Mouse (Mus musculus): ENCODE measurements around the gene Rnf103.
"Not testable (repeated sequence)": the region's sequence is repeated elsewhere in the genome, so short reads cannot be mapped to it uniquely, and the experiment has no call there.

Gene Rnf103

GRCm38 (mm10) chr6:71493675-71494340 lies at the start of gene Rnf103:
TSS of gene Rnf103 (plus strand) at chr6:71493894.
- peak; percentile 89 for DNase-seq

- DNase-seq: no peak
These were observed 48.9 kb upstream of the Rnf103 start for GRCm38 (mm10) chr6:71444756-71445155.

- DNase-seq: no peak
These were observed 48.1 kb upstream of the Rnf103 start for GRCm38 (mm10) chr6:71445560-71445959.

- no peak for DNase-seq
These were observed 40.9 kb upstream of the Rnf103 start for GRCm38 (mm10) chr6:71452792-71453191.

- DNase-seq: not testable (repeated sequence)
These were observed 39.5 kb upstream of the Rnf103 start for GRCm38 (mm10) chr6:71453983-71454739.

GRCm38 (mm10) chr6:71457956-71458608 lies 35.6 kb upstream of the Rnf103 start:
- no peak for DNase-seq

- DNase-seq: no peak
These were observed 28.5 kb upstream of the Rnf103 start for GRCm38 (mm10) chr6:71465146-71465545.

- DNase-seq: no peak
These were observed 25.9 kb upstream of the Rnf103 start for GRCm38 (mm10) chr6:71467766-71468165.

GRCm38 (mm10) chr6:71469291-71469690 lies 24.4 kb upstream of the Rnf103 start:
- no peak for DNase-seq

- DNase-seq: no peak
These were observed 21.7 kb upstream of the Rnf103 start for GRCm38 (mm10) chr6:71471830-71472520.

- DNase-seq: no peak
These were observed 20.9 kb upstream of the Rnf103 start for GRCm38 (mm10) chr6:71472786-71473185.

GRCm38 (mm10) chr6:71475604-71476003 lies 18.1 kb upstream of the Rnf103 start:
- DNase-seq: no peak

- DNase-seq: no peak
These were observed 16.9 kb upstream of the Rnf103 start for GRCm38 (mm10) chr6:71476783-71477182.

- DNase-seq: not testable (repeated sequence)
These were observed 14.7 kb upstream of the Rnf103 start for GRCm38 (mm10) chr6:71478816-71479568.

- DNase-seq: not testable (repeated sequence)
These were observed 14.1 kb upstream of the Rnf103 start for GRCm38 (mm10) chr6:71479588-71479987.

GRCm38 (mm10) chr6:71480136-71480535 lies 13.6 kb upstream of the Rnf103 start:
- DNase-seq: no peak

- DNase-seq: no peak
These were observed 12.6 kb upstream of the Rnf103 start for GRCm38 (mm10) chr6:71481136-71481535.

- no peak for DNase-seq
These were observed 8.4 kb upstream of the Rnf103 start for GRCm38 (mm10) chr6:71485246-71485645.

GRCm38 (mm10) chr6:71486226-71486625 lies 7.5 kb upstream of the Rnf103 start:
- no peak for DNase-seq

GRCm38 (mm10) chr6:71486867-71487266 lies 6.8 kb upstream of the Rnf103 start:
- DNase-seq: no peak

- DNase-seq: no peak
These were observed 5.7 kb upstream of the Rnf103 start for GRCm38 (mm10) chr6:71487966-71488365.

- DNase-seq: no peak
These were observed 1.6 kb upstream of the Rnf103 start for GRCm38 (mm10) chr6:71492136-71492535.
